ENCODE assay signal across 7 mouse cellular contexts in the genomic region with DNA sequence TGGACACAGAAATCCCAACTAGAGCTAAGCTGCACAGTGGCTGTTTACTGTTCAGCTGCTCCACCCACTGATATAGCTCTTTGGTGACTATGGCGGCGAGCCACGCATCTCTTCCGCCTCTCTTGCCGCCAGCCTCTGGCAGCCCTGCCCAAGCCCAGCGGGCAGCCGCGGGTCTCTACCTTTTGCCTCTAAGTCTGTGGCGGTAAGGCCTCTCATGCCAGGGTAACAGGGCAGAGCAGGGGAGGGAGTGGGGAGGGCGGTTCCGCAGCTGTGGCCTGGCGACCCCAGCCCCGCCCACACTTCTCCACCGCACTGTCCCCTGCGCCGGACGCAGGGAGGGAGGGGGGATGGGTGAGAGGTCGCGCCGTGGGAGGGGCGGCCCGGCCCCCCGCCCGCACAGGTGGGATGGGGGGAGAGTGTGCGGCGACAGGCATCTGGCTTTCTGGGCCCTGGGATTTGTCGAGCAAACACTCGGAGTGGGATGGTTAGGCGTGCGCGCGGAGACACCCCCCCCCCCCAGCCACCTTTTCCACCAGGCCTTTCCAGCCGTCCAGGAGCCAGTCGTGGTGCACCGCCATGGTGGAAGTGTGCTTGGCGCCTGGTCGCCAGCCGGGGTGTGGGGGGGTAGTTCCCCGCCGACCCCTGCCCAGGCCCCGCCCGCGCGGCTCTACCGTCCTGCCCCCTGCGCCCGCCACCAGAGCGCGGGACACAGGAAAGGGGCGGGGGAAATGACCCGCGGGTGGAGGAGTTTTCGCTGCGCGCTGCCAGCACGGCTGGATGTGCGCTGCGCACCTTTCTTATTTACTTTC. TPM values are rescaled to one million over a fixed set of nuclear protein-coding genes. Genes with fewer than 3 reads are reported as not detected.
DNase-seq lines count a peak whose midpoint lies in the region; ATAC-seq lines count a peak whose summit lies in the region.

No protein-coding gene starts in this region.

- H3K9me3 ChIP-seq in forebrain, embryonic 15.5 days = 0 out of 2 replicates have a peak, but pooled peaks cover 3% of the 10 kb centered on the region
- H3K9me3 ChIP-seq in hindbrain, embryonic 12.5 days (replicated peaks) = peaks cover 15% of the 10 kb centered on the region; the same call in 1 of the 2 replicates

- peak overlapping the region; percentile 84 for H3K27ac ChIP-seq in forebrain, embryonic 15.5 days (replicated peaks)
- peak overlapping the region; percentile 68 for H3K27ac ChIP-seq in hindbrain, embryonic 12.5 days

- peak overlapping the region; percentile 61 for H3K4me3 ChIP-seq in forebrain, embryonic 15.5 days
- peak overlapping the region; percentile 57 for H3K4me3 ChIP-seq in hindbrain, embryonic 12.5 days

- ATAC-seq in forebrain, embryonic 15.5 days (replicated peaks) = peak; percentile 94
- ATAC-seq in hindbrain, embryonic 12.5 days (ENCODE audit: low FRiP score) = peak; percentile 96
- peak; percentile 96 for ATAC-seq in megakaryocyte, adult 5-6 weeks (ENCODE audit: poor library complexity, severe bottlenecking)

- no peaks in the 10 kb centered on the region for H3K27me3 ChIP-seq in forebrain, embryonic 15.5 days
- no peaks in the 10 kb centered on the region for H3K27me3 ChIP-seq in hindbrain, embryonic 12.5 days

- DNase-seq in ZHBTc4 (ENCODE audit: low read depth, low spot score) = peak; percentile 84
- peak; percentile 14 for DNase-seq in cerebellum, adult 11-12 months
- DNase-seq in layer of hippocampus, postnatal 36 days = peak; percentile 2 to 7
- peak; percentile 2 to 13 for DNase-seq in right cerebral cortex, adult 2 months (ENCODE audit: low spot score in 2 of 2)

- peak overlapping the region; percentile 65 for H3K4me2 ChIP-seq in forebrain, embryonic 15.5 days (replicated peaks)
- H3K4me2 ChIP-seq in hindbrain, embryonic 12.5 days (replicated peaks) = peak overlapping the region; percentile 66

- peak overlapping the region; percentile 55 for H3K9ac ChIP-seq in forebrain, embryonic 15.5 days (replicated peaks)
- H3K9ac ChIP-seq in hindbrain, embryonic 12.5 days = peak overlapping the region; percentile 68

- WGBS in forebrain, embryonic 15.5 days = 17% methylated on average over 53 of the region's 58 CpGs
- WGBS in hindbrain, embryonic 12.5 days = 7% methylated on average over 39 of the region's 58 CpGs

- no peaks in the 10 kb centered on the region for H3K36me3 ChIP-seq in forebrain, embryonic 15.5 days
- no peaks in the 10 kb centered on the region for H3K36me3 ChIP-seq in hindbrain, embryonic 12.5 days

- H3K4me1 ChIP-seq in forebrain, embryonic 15.5 days = no peaks in the 10 kb centered on the region
- no peaks in the 10 kb centered on the region for H3K4me1 ChIP-seq in hindbrain, embryonic 12.5 days

RNA-seq across cellular contexts. Expression of a gene that starts 33.4 kb away (rescaled TPM):
- not detected in 2 replicates for polyA plus RNA-seq in forebrain, embryonic 15.5 days (2015; fragmentation: Nextera tagmentation; extraction: Ambion mirVana)
- not detected in 2 replicates for polyA plus RNA-seq in hindbrain, embryonic 12.5 days (2016; fragmentation: Nextera tagmentation; extraction: Ambion mirVana)
- not detected for total RNA-seq in layer of hippocampus, postnatal 36 days (2021)
- not detected in 2 replicates for total RNA-seq in megakaryocyte, adult 5-6 weeks (2015)
- total RNA-seq in megakaryocyte, adult 5-6 weeks (2017) = not detected in 2 replicates

Comparison
In these comparisons a context has a peak if more than half of its experiments do, and no peak if none do; other contexts are left out.
1. Peak in every context shown above with its lines: DNase-seq, ATAC-seq, H3K4me3 ChIP-seq and H3K27ac ChIP-seq.
2. DNase-seq: peak in every context shown above with its lines; median percentile 84 in ZHBTc4; 14 in cerebellum, adult 11-12 months; 8 in right cerebral cortex, adult 2 months; 4 in layer of hippocampus, postnatal 36 days.